Mouse (Mus musculus) erythroblast, embryonic 14.5 days (primary cell): ENCODE results near the gene 2010111I01Rik.

Experiments used
- GATA1 ChIP-seq: IDR thresholded peaks from 2 replicates; pipeline ENCODE4 v1.6.1; 2012; ENCODE audit warnings: low read length, inconsistent platforms, mixed read lengths
- TAL1 ChIP-seq: IDR thresholded peaks from 3 replicates; pipeline ENCODE4 v1.6.1; 2012; ENCODE audit warnings: low read length, inconsistent platforms, mixed read lengths

- TF ChIP-seq GATA1 (no peak), TAL1 (no peak)
Measured at GRCm38 (mm10) chr13:63193423-63193822, 228.7 kb downstream of the 2010111I01Rik start.
